Comparison of ENCODE assay signal across 22 mouse cellular contexts in genomic region chr8:77991050-77991449, GRCm38 (mm10).
DNase-seq lines count a peak whose midpoint lies in the region; ATAC-seq and TF ChIP-seq lines count a peak whose summit lies in the region.
"Had no signal": no experiment of that assay in that cellular context is flagged by ENCODE, and none has a peak within 500 bp of the region (broad histone marks: within the 10 kb centered on the region; RNA-seq: fewer than 3 reads in every experiment).

No protein-coding gene starts in this region.

- in situ Hi-C loops in CH12.LX (cut with MboI; ENCODE audit: low pct_ligation_motif_present, low pct_unique_long_range_greater_than_20kb, low sequenced_read_pairs), result no loop called here

- no peak; the same call in none of the 2 replicates for TF ChIP-seq RAD21 in CH12.LX (IDR thresholded peaks at IDR 0.05; ENCODE audit: low read depth, low read length)

- no peaks in the 10 kb centered on the region for H3K9me3 ChIP-seq in heart, embryonic 10.5 days
- H3K9me3 ChIP-seq in heart, embryonic 12.5 days (replicated peaks), result no peaks in the 10 kb centered on the region
- H3K9me3 ChIP-seq in kidney, postnatal 0 days (replicated peaks; ENCODE audit: low read length), result no peaks in the 10 kb centered on the region
- H3K9me3 ChIP-seq in CH12.LX (replicated peaks; ENCODE audit: low read length), result no peaks in the 10 kb centered on the region
- H3K9me3 ChIP-seq: forebrain, embryonic 10.5 days; hindbrain, embryonic 13.5 days; liver, embryonic 13.5 days; stomach, embryonic 15.5 days had no signal

- no peak for TF ChIP-seq EP300 in CH12.LX (IDR thresholded peaks at IDR 0.05; ENCODE audit: low read length)

- H3K4me1 ChIP-seq in heart, embryonic 10.5 days, result 0 out of 2 replicates have a peak, but pooled peaks cover 8% of the 10 kb centered on the region
- H3K4me1 ChIP-seq in heart, embryonic 12.5 days (replicated peaks), result peaks cover 22% of the 10 kb centered on the region
- no peaks in the 10 kb centered on the region for H3K4me1 ChIP-seq in kidney, postnatal 0 days (replicated peaks; ENCODE audit: insufficient read depth, low read length)
- no peaks in the 10 kb centered on the region for H3K4me1 ChIP-seq in kidney, adult 2 months (ENCODE audit: control insufficient read depth, insufficient read depth, low read length)
- H3K4me1 ChIP-seq in CH12.LX (ENCODE audit: control insufficient read depth in 1 of 2, insufficient read depth in 2 of 2), result peaks cover 0 to 22% of the 10 kb centered on the region in 2 experiments; a peak in 3 of 4 replicates
- H3K4me1 ChIP-seq: forebrain, embryonic 10.5 days; hindbrain, embryonic 13.5 days; stomach, embryonic 15.5 days had no signal

- no peaks in the 10 kb centered on the region for H3K36me3 ChIP-seq in heart, embryonic 10.5 days
- no peaks in the 10 kb centered on the region for H3K36me3 ChIP-seq in heart, embryonic 12.5 days
- no peaks in the 10 kb centered on the region for H3K36me3 ChIP-seq in kidney, postnatal 0 days (ENCODE audit: insufficient read depth, low read length)
- H3K36me3 ChIP-seq in kidney, adult 2 months (ENCODE audit: control insufficient read depth, insufficient read depth, low read length), result no peaks in the 10 kb centered on the region
- no peaks in the 10 kb centered on the region for H3K36me3 ChIP-seq in CH12.LX (replicated peaks in 1 of 2; ENCODE audit: control insufficient read depth in 1 of 2, insufficient read depth in 1 of 2, low read length in 1 of 2)
- H3K36me3 ChIP-seq: forebrain, embryonic 10.5 days; hindbrain, embryonic 13.5 days; liver, embryonic 13.5 days; stomach, embryonic 15.5 days had no signal

- H3K79me2 ChIP-seq in CH12.LX (replicated peaks; ENCODE audit: control insufficient read depth, extremely low read depth, insufficient read depth, poor library complexity, severe bottlenecking), result no peaks in the 10 kb centered on the region

- H3K4me2 ChIP-seq in heart, embryonic 12.5 days, result no peak overlapping the region
- no peak overlapping the region for H3K4me2 ChIP-seq in kidney, postnatal 0 days (ENCODE audit: low read length)
- no peak overlapping the region for H3K4me2 ChIP-seq in CH12.LX (ENCODE audit: insufficient read depth, low read depth, poor library complexity, severe bottlenecking)
- H3K4me2 ChIP-seq: hindbrain, embryonic 13.5 days; liver, embryonic 13.5 days; midbrain, embryonic 11.5 days; stomach, embryonic 15.5 days had no signal

- H3K9ac ChIP-seq in heart, embryonic 12.5 days, result no peak overlapping the region
- H3K9ac ChIP-seq in kidney, postnatal 0 days (ENCODE audit: low read depth, low read length), result no peak overlapping the region
- H3K9ac ChIP-seq in CH12.LX (ENCODE audit: insufficient read depth, low read depth), result no peak overlapping the region
- H3K9ac ChIP-seq: hindbrain, embryonic 13.5 days; liver, embryonic 13.5 days; stomach, embryonic 15.5 days had no signal

- H3K4me3 ChIP-seq in heart, embryonic 10.5 days, result no peak overlapping the region
- no peak overlapping the region for H3K4me3 ChIP-seq in heart, embryonic 12.5 days
- H3K4me3 ChIP-seq in kidney, postnatal 0 days (replicated peaks; ENCODE audit: low read depth, low read length), result no peak overlapping the region
- H3K4me3 ChIP-seq in kidney, adult 2 months (ENCODE audit: insufficient read depth, low read depth, low read length), result no peak overlapping the region
- H3K4me3 ChIP-seq in CH12.LX (replicated peaks in 1 of 3; ENCODE audit: low read depth in 2 of 3, low read length in 2 of 3, poor library complexity in 1 of 3), result no peak overlapping the region
- H3K4me3 ChIP-seq: forebrain, embryonic 10.5 days; hindbrain, embryonic 13.5 days; liver, embryonic 13.5 days; myocyte; stomach, embryonic 15.5 days had no signal

- H3K27ac ChIP-seq in heart, embryonic 10.5 days, result peak overlapping the region; percentile 62
- no peak overlapping the region; the same call in 1 of the 2 replicates for H3K27ac ChIP-seq in heart, embryonic 12.5 days (ENCODE audit: poor library complexity, severe bottlenecking)
- H3K27ac ChIP-seq in kidney, postnatal 0 days, result no peak overlapping the region
- no peak overlapping the region for H3K27ac ChIP-seq in kidney, adult 2 months (ENCODE audit: insufficient read depth, low read depth, low read length)
- H3K27ac ChIP-seq in CH12.LX (ENCODE audit: insufficient read depth, low read depth), result no peak overlapping the region
- H3K27ac ChIP-seq: forebrain, embryonic 10.5 days; hindbrain, embryonic 13.5 days; liver, embryonic 13.5 days; stomach, embryonic 15.5 days had no signal

- H3K27me3 ChIP-seq in heart, embryonic 10.5 days (ENCODE audit: insufficient read depth, poor library complexity, severe bottlenecking), result no peaks in the 10 kb centered on the region
- no peaks in the 10 kb centered on the region for H3K27me3 ChIP-seq in heart, embryonic 12.5 days (replicated peaks)
- H3K27me3 ChIP-seq in kidney, postnatal 0 days (ENCODE audit: insufficient read depth, low read length), result no peaks in the 10 kb centered on the region
- no peaks in the 10 kb centered on the region for H3K27me3 ChIP-seq in kidney, adult 2 months (replicated peaks; ENCODE audit: control insufficient read depth, insufficient read depth, low read length)
- H3K27me3 ChIP-seq in CH12.LX (replicated peaks), result no peaks in the 10 kb centered on the region
- H3K27me3 ChIP-seq: hindbrain, embryonic 13.5 days; liver, embryonic 13.5 days; stomach, embryonic 15.5 days had no signal

- WGBS in heart, embryonic 10.5 days, result 32% methylated on average over 4 of the region's 4 CpGs
- 45% methylated on average over 4 of the region's 4 CpGs for WGBS in heart, embryonic 12.5 days
- WGBS in kidney, postnatal 0 days, result 42% methylated on average over 4 of the region's 4 CpGs
- 57% methylated on average over 4 of the region's 4 CpGs for WGBS in kidney, adult 2 months

- peak; percentile 35; the same call in 1 of the 2 replicates for TF ChIP-seq CTCF in kidney, postnatal 0 days (IDR thresholded peaks at IDR 0.05; ENCODE audit: low read depth)
- no peak for TF ChIP-seq CTCF in kidney, adult 2 months (conservative IDR thresholded peaks at IDR 0.05; ENCODE audit: insufficient read depth, insufficient read length, low read depth, low read length)
- peak in 1 of 2 experiments; percentile 61; a peak in 2 of 4 replicates for TF ChIP-seq CTCF in CH12.LX (conservative IDR thresholded peaks at IDR 0.05 in 1 of 2, IDR thresholded peaks at IDR 0.05 in 1 of 2; ENCODE audit: low read depth in 2 of 2, low read length in 2 of 2)

- no peak for DNase-seq in heart, embryonic 10.5 days (ENCODE audit: low spot score)
- no peak for DNase-seq in kidney, postnatal 0 days (ENCODE audit: low spot score)
- no peak for DNase-seq in kidney, adult 2 months
- DNase-seq in CH12.LX (ENCODE audit: extremely low read depth), result no peak
- DNase-seq in ZHBTc4 (ENCODE audit: low read depth, low spot score), result peak; percentile 44
- no peak for DNase-seq in urinary bladder, postnatal 10 days (ENCODE audit: low spot score)
- DNase-seq in ovary, postnatal 10 days (ENCODE audit: low spot score), result no peak
- DNase-seq: adrenal gland, postnatal 36 days; cerebellum, postnatal 14 days; kidney, adult 11 months; kidney, postnatal 25 days; liver, embryonic 13.5 days; lung, postnatal 4 days; right cerebral cortex, adult 18-20 months; spleen, adult 18-20 months had no signal

- dilution Hi-C loops in CH12.LX (cut with MboI; ENCODE audit: extremely low pct_ligation_motif_present, extremely low pct_unique_long_range_greater_than_20kb, low sequenced_read_pairs), result no loop called here

- no peak for TF ChIP-seq POLR2A in kidney, adult 2 months (IDR thresholded peaks at IDR 0.05; ENCODE audit: low read depth, low read length)
- no peak for TF ChIP-seq POLR2A in CH12.LX (IDR thresholded peaks at IDR 0.05; ENCODE audit: low read depth, low read length)

- ATAC-seq in heart, embryonic 12.5 days (ENCODE audit: insufficient number of reproducible peaks, low FRiP score), result no peak
- ATAC-seq in kidney, postnatal 0 days (replicated peaks; ENCODE audit: low FRiP score, low read depth), result no peak
- ATAC-seq: activated CD4-positive, CD25-positive, alpha-beta regulatory T cell, adult 4 months had no signal

TF ChIP-seq in CH12.LX, 34 proteins besides CTCF, POLR2A, EP300 and RAD21:
- TF ChIP-seq SMC3 (IDR thresholded peaks at IDR 0.05; ENCODE audit: low read depth, low read length) (peak; percentile 22; the same call in 1 of the 2 replicates), NRF1 (IDR thresholded peaks at IDR 0.05; ENCODE audit: low read depth, low read length) (no peak)
